ENCODE assay signal across 18 mouse cellular contexts in genomic region chr12:77105887-77106600, GRCm38 (mm10).
DNase-seq lines count a peak whose midpoint lies in the region; ATAC-seq and TF ChIP-seq lines count a peak whose summit lies in the region.
"Had no signal": no experiment of that assay in that cellular context is flagged by ENCODE, and none has a peak within 500 bp of the region (broad histone marks: within the 10 kb centered on the region; RNA-seq: fewer than 3 reads in every experiment).

No protein-coding gene starts in this region.

- peak; percentile 7 for DNase-seq in cerebellum, adult 9-11 months
- no peak for DNase-seq in cerebellum, postnatal 4 days (ENCODE audit: low spot score in 2 of 2)
- peak; percentile 61 for DNase-seq in liver, adult 2 months (ENCODE audit: extremely low read depth, low read depth, low spot score)
- no peak for DNase-seq in liver, embryonic 11.5 days (ENCODE audit: low spot score)
- DNase-seq in kidney, postnatal 10 days = peak; percentile 15
- DNase-seq in gastrocnemius, postnatal 25 days = no peak
- no peak for DNase-seq in spleen, adult 18-20 months
- DNase-seq: cerebellum, postnatal 25 days; gastrocnemius, postnatal 10 days; heart, postnatal 10 days; right cerebral cortex, adult 18-20 months had no signal

- no peak for ATAC-seq in liver, embryonic 11.5 days (replicated peaks; ENCODE audit: low FRiP score)
- ATAC-seq: liver, embryonic 12.5 days had no signal

- H3K9ac ChIP-seq in liver, adult 2 months (ENCODE audit: low read depth, low read length) = no peak overlapping the region
- H3K9ac ChIP-seq in liver, embryonic 11.5 days (ENCODE audit: low read depth, low read length) = no peak overlapping the region
- H3K9ac ChIP-seq: embryonic facial prominence, embryonic 13.5 days; hindbrain, embryonic 15.5 days; liver, embryonic 12.5 days; lung, embryonic 15.5 days; stomach, embryonic 15.5 days had no signal

- no peak for TF ChIP-seq POLR2A in liver, adult 2 months (IDR thresholded peaks at IDR 0.05; ENCODE audit: extremely low read depth, insufficient read depth, low read length)
- TF ChIP-seq POLR2A in small intestine, adult 2 months (IDR thresholded peaks at IDR 0.05; ENCODE audit: low read depth, low read length) = no peak

- H3K4me1 ChIP-seq in liver, adult 2 months (ENCODE audit: control insufficient read depth, insufficient read depth, low read length) = 0 out of 2 replicates have a peak, but pooled peaks cover 2% of the 10 kb centered on the region
- H3K4me1 ChIP-seq in liver, embryonic 11.5 days (replicated peaks; ENCODE audit: control insufficient read depth, insufficient read depth, low read length) = peaks cover 3% of the 10 kb centered on the region; the same call in 1 of the 2 replicates
- peaks cover 15% of the 10 kb centered on the region; the same call in 1 of the 2 replicates for H3K4me1 ChIP-seq in small intestine, adult 2 months (ENCODE audit: control insufficient read depth, insufficient read depth, insufficient read length, low read length)
- H3K4me1 ChIP-seq: embryonic facial prominence, embryonic 13.5 days; heart, embryonic 10.5 days; hindbrain, embryonic 15.5 days; liver, embryonic 12.5 days; lung, embryonic 15.5 days; stomach, embryonic 15.5 days had no signal

- H3K4me2 ChIP-seq in liver, embryonic 11.5 days = no peak overlapping the region
- H3K4me2 ChIP-seq: embryonic facial prominence, embryonic 13.5 days; hindbrain, embryonic 15.5 days; liver, embryonic 12.5 days; lung, embryonic 15.5 days; stomach, embryonic 15.5 days had no signal

- no peaks in the 10 kb centered on the region for H3K79me2 ChIP-seq in liver, adult 2 months (ENCODE audit: control insufficient read depth, insufficient read depth, low read length)

- H3K4me3 ChIP-seq in liver, adult 2 months (ENCODE audit: insufficient read depth, low read depth, low read length) = no peak overlapping the region
- no peak overlapping the region for H3K4me3 ChIP-seq in liver, embryonic 11.5 days (ENCODE audit: low read depth, low read length)
- H3K4me3 ChIP-seq in small intestine, adult 2 months (ENCODE audit: low read depth, low read length) = no peak overlapping the region
- H3K4me3 ChIP-seq: embryonic facial prominence, embryonic 13.5 days; heart, embryonic 10.5 days; hindbrain, embryonic 15.5 days; liver, embryonic 12.5 days; lung, embryonic 15.5 days; stomach, embryonic 15.5 days had no signal

- no peak overlapping the region for H3K27ac ChIP-seq in liver, adult 2 months (replicated peaks; ENCODE audit: insufficient read depth, low read depth, low read length)
- H3K27ac ChIP-seq in liver, embryonic 11.5 days (ENCODE audit: low read depth, low read length) = no peak overlapping the region
- H3K27ac ChIP-seq in small intestine, adult 2 months (ENCODE audit: insufficient read depth, low read depth, low read length) = peak overlapping the region; percentile 93
- H3K27ac ChIP-seq: embryonic facial prominence, embryonic 13.5 days; heart, embryonic 10.5 days; hindbrain, embryonic 15.5 days; liver, embryonic 12.5 days; lung, embryonic 15.5 days; stomach, embryonic 15.5 days had no signal

- TF ChIP-seq CTCF in liver, adult 2 months (IDR thresholded peaks at IDR 0.05; ENCODE audit: low read depth, low read length) = no peak
- TF ChIP-seq CTCF in small intestine, adult 2 months (IDR thresholded peaks at IDR 0.05; ENCODE audit: extremely low read depth, insufficient read length, insufficient replicate concordance, low read depth, low read length) = no peak

- no peaks in the 10 kb centered on the region for H3K36me3 ChIP-seq in liver, adult 2 months (ENCODE audit: control insufficient read depth, insufficient read depth, low read length)
- H3K36me3 ChIP-seq in liver, embryonic 11.5 days (ENCODE audit: control insufficient read depth, insufficient read depth, low read length) = no peaks in the 10 kb centered on the region
- no peaks in the 10 kb centered on the region for H3K36me3 ChIP-seq in small intestine, adult 2 months (ENCODE audit: control insufficient read depth, insufficient read depth, low read length)
- H3K36me3 ChIP-seq: embryonic facial prominence, embryonic 13.5 days; heart, embryonic 10.5 days; hindbrain, embryonic 15.5 days; liver, embryonic 12.5 days; lung, embryonic 15.5 days; stomach, embryonic 15.5 days had no signal

- WGBS in liver, adult 2 months = 35% methylated on average over 4 of the region's 4 CpGs
- WGBS in liver, embryonic 11.5 days = 66% methylated on average over 4 of the region's 4 CpGs
- 22% methylated on average over 4 of the region's 4 CpGs for WGBS in small intestine, adult 2 months

- no peaks in the 10 kb centered on the region for H3K9me3 ChIP-seq in liver, embryonic 11.5 days (ENCODE audit: control insufficient read depth, low read length)
- H3K9me3 ChIP-seq: embryonic facial prominence, embryonic 13.5 days; heart, embryonic 10.5 days; hindbrain, embryonic 15.5 days; liver, embryonic 12.5 days; lung, embryonic 15.5 days; stomach, embryonic 15.5 days had no signal

- no peaks in the 10 kb centered on the region for H3K27me3 ChIP-seq in liver, adult 2 months (ENCODE audit: control insufficient read depth, insufficient read depth, low read length)
- no peaks in the 10 kb centered on the region for H3K27me3 ChIP-seq in liver, embryonic 11.5 days (replicated peaks; ENCODE audit: control insufficient read depth, insufficient read depth, low read length)
- H3K27me3 ChIP-seq in small intestine, adult 2 months (ENCODE audit: control insufficient read depth, insufficient read depth, low read length) = no peaks in the 10 kb centered on the region
- H3K27me3 ChIP-seq: embryonic facial prominence, embryonic 13.5 days; hindbrain, embryonic 15.5 days; liver, embryonic 12.5 days; lung, embryonic 15.5 days; stomach, embryonic 15.5 days had no signal

Comparison
In these comparisons a context has a peak if more than half of its experiments do, and no peak if none do; other contexts are left out.
1. DNase-seq: peak in cerebellum, adult 9-11 months (single experiment), liver, adult 2 months (single experiment) and kidney, postnatal 10 days (single experiment); none in cerebellum, postnatal 4 days (0 of 2), liver, embryonic 11.5 days (single experiment), gastrocnemius, postnatal 25 days (single experiment) and spleen, adult 18-20 months (0 of 2).